Mouse (Mus musculus): ENCODE data around the gene Hoxa13.

The Hoxa13 gene

DNA sequence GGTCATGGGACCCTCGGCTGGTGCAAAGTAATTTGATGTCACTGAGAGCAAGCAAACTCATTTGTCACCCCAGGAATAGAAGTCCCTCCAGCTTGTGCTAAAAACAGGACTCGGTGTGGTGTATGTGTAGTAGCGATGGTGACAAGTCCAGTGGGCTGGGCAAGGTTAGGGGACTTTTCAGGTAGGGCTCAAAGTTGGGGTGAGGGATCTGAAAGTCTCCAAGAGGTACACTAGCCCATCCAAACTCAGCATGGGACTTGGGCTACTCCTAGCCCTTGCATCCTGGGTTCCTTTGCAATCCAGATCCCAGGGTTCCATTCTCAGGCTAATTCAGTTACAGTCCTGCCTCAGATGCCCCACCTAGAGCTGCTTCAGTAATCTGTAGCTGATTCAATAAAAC lies 8.1 kb upstream of the Hoxa13 start:
- DNase-seq = no peak

DNA sequence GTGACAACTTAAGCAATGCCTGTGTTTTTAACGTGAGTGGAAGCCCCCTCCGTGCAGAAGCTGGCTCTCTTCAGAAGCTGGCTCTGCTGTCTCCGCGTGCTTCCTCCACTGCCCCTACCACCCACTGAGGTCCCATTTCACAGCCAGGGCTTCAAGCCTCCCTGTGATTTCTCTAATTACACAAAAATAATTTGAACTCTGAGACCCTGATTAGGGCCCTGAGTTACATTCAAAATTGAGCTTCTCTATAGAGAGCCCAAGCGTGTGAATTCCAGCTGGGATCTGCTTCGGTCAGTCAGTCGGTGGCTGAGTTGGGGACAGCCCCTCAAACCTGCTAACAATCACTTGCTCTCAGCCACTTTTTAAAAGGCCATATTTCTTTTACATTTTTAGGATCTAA lies 7.7 kb upstream of the Hoxa13 start:
- no peak for DNase-seq

DNA sequence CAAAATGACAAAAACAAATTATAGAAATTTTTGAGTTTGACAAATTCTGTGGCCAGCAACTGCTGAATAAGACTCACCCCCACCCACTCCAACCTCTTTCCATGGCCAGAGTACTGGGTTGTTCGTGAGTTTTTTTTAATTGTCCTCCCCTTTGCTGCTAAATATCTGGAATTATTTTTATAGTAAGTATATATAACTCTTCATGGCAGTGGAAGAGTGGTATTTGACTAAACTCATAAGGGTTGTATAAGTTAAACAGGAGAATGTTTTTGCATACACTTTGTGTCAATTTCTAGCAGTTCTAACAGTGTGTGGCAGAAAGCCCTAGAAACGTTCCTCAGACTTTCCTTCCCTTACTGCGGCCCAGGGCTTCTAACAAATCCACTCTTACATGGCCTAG lies 7.0 kb upstream of the Hoxa13 start:
- DNase-seq = no peak

DNA sequence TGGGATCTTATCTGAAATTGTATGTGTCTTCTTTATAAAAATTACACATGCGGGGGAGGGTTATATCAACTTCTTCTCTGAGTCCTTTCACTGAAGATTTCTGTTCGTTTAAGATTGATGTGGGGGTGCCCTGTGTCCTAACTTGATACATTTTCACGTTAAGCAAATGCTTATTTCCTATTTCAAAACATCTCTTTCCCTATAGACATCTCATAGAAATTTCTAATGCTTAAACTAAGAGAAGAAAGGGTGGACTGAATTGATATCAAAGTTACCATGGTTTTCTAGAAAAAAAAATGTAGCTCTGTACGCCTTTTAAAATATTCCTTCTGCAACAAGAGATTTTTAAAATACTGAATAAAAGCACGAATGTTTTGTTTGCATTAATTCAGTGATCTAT lies 6.5 kb upstream of the Hoxa13 start:
- no peak for DNase-seq

DNA sequence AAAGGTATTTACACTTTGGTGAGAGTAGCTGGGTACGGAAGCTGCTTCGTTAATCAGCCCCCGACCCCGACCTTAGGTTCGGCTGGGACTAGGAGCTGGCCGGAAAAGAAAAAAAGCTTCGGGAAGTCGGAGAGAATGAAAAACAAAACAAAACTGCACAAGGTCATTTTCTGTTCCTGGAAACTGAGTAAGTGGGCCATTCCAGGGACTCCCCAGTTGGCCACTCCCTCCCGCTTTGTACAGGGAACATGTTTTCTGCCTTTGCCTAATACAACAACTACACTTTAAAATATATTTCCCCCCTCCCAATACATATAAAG lies 5.9 kb upstream of the Hoxa13 start:
- DNase-seq = no peak

DNA sequence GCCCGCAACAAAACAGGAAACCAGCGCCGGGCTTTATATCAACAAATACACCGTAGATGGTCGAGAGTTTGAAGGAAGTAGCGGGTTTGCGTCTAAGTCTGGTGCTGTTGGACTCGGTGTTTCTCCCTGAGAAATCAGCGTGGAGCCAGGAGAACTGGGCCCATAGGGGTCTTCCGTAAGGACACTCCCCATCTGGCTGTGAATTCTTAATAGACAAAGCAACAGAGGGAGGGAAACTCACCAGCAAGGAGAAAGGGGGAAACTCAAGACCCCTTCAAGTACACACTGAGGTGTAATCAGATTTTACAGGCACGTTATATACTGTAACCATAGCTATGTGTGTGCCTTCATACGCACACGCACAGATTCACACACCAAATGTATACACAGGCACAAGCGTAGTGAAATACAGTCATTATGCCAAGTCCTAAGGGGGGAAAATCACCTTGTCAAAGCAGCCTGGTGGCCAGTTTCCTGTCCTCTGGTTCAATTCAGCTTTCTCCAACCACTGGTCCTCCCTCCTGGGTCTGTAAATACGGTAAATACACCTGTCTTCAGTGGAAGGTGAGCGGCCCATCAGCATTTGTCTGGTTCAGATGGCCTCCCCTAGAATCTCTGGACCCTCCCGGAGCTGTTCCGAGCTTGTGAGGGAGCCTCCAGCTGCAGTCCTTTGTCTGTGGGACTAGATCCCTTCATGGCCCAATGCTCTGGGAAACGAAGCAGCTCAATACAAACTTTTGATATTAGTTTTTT lies 5.4 kb upstream of the Hoxa13 start:
- DNase-seq = no peak

DNA sequence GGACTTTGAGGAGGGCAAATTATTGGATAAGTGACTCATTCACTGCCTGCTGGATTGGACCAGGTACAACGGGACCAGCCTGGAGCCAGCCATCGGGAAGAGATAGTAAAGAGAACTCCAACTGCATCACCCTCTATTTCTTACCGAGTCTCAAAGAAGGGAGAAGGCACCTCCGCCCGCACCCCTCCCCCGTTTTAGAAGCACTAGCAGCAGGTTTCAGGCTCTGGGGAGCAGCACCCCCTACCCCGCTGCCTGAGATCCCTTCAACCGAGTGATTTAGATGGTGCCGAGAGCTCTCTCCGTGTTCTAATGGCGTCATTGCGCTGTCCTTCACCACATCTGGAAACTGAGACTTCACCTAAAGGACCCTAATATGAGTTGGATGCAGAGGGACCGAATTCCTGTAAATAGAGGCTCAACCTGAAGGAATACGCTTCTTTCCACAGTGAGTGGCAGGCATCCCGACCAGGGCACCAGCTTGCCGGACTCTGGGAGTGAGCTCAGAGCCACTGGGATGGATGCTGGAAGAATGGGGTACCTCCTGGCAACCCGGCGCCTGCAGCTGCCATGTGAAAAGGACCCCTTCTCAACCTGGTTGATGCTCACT lies 4.7 kb upstream of the Hoxa13 start:
- no peak for DNase-seq

DNA sequence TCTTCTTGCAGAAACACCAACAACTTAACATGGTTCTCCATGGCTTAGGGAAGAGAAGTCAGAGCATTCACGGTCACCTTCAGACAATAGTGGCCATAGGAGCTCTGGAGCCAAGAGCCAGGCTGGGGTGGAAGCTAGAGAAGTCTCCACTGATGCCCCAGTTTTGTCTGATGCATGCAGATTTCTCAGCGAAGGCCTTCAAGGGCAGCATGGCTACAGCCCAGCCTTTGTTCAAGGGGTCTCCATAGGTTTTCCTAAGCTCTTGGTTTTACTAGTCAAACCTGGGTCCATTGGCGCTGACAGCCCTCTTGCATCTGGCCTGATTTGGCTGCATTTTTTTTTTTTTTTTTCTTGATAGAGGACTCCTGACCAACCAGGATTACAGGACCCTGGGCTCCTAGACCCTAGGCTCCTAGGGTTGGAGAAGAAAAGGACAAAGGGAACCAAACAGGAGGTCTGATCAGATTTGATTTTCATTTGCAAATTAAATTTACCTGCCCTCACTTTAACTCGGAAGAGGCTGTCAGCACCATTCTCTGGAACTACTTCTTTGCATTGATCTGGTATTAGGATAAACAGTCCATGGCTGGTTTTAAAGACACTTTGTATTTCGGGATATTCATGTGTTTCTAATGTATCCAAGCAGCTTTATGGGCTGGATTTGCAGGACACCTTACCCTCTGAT lies 3.6 kb upstream of the Hoxa13 start:
- DNase-seq = no peak

DNA sequence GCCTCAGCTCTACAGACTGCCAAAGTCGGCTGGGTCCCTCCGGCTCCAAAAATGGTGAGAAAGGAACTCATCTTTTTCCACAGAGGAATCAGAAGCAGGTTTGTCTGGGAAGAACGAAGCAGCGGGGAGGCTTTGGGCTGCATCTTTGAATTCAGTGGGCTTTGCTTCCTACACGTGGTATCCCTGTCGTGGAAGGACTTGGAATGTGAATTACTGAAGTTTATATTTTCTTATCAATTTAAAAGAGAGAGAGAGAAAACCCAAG lies 2.6 kb upstream of the Hoxa13 start:
- no peak for DNase-seq

DNA sequence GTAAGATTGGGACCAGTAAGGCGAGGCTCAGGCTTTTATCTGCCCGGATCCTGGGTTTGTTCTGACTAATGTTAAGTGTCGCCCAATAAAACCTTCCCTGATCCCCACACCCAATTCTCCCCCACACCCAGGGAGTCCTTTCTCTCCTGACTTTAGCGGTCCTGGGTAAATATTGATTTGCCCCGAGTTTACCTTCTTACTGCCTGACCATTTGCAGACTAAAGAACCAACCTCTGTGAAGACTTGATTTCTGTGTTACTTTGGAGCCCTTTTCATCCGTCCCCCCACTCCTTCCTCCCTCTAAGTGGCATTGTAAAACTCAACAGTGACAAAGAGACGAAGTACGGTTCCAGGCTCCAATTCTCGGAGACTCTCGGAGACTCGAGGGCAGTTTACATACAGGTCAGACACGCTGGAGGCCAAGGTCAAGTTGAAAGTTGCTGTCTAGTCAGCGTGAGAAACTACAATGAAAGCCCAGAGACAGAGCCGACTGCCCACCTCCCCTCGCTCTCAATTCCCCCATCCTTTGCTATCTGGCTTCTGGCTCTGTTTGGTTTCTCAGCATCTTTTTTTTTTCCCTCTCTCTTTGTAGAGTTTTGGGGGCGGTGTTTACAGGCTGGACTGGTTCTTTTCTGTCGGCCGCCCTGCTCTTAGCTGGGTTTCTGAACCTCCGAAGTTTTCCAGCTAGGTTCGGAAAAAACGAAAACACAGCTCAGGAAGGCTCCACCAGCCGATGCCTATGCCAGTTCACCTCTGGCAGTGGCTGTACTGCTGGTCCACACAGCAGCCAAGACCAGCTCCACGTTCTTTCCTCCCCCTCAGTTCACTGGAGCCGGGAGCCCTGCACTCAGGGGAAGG lies 2.0 kb upstream of the Hoxa13 start:
- DNase-seq = no peak

DNA sequence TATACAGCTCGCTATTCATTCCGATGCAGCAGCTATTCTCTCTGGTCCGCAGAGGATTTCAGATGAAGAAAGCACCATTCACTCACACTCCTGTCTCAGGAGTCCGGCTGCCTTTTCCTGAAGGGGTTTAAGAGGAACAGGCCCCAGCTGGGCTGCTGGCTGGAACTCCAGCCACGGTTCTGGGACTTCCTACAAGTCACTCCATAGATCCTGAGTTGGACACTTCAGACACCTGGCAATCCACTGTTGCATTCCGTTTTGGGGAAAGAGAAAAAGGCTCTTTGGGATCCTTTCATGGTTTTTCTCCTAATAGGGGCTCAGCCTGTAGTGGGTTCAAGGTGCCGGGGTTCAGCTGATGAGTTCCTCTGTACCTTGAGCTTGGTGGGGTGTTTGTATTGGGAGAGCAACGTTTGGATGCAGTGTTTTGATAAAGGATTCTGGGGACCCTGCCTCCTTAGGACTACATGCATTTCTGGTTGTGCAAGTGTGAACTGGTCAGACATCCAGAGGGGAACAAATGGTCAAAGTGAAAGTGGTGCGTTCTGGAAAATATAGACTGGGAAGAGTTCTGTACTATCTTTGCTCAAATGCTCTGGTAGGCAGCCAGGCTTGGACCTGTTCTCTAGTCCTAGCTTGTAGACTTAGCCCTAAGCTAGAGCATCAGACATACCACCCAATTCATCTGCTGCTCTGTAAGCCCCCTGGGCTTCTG lies 1.2 kb upstream of the Hoxa13 start:
- no peak for DNase-seq

DNA sequence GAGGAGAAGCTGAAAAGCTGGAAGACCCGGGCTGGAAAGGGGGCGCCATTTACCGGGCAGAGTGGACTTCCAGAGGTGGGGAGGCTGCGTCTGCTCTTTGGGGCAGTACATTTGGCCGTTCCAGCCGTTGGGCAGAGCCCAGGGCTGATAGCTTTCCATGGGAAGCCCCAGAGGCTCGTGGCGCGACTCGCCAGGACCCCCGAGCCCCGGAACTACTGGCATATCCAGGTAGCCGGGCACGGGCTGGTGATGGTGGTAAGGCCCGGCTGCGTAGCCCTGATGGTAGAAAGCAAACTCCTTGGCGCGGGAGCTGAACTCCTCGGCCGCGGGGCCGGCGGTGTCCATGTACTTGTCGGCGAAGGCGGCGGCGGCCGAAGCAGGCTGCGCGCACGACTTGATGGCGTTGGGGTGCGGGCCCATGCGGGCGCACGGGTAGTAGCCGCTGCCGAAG lies 844 bp downstream of the Hoxa13 start:
- DNase-seq = no peak

DNA sequence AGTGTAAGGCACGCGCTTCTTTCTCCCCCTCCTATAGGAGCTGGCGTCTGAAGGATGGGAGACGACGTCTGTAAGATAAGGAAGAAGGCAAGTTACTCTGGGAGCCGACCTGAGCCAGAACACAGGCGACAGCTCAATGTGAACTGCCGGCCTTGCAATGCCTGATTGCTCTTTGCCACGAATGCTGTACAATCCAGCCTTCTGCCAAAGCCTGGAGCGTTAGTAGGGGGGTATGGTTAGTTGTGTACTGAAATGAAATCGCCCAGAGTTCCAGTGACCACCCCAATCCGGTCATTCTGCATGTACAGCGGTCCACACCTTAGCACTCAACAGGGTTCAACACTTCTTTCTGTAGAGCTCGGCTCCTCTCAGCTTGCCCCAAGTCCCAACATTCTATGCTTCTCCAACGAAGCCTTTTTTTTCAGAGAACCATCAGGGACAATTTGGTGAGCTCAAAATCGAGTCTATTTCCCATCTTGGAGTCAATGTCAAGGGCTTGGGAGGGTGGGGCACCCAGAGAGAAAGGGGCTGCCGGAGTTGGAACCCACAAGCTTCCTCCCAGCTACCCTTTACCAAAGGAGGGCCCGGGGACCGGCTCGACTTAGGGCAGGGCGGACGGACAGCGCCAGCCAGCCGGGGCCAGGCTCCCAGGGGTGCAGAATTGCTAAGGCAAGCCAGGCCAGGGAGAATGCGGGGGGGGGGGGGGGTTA lies 1.4 kb downstream of the Hoxa13 start:
- no peak for DNase-seq

DNA sequence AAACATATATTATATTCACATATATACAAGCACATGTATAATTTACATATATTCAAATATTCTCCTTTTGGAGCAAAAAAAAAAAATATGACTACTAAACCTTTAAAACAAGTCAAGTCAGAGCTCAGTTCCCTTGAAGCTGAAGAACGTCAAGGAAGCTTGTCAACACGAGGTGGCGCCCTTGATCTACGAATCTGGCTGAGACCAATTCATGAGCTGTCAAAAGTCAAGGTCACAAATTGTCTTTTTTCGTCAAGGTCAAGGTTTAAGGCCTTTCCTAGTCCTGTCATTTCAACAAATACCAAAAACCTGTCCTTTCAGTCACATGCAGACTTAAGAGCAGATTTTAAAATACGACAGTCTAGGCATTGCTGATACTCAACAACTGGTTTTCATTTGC lies 3.7 kb downstream of the Hoxa13 start:
- peak; percentile 70 for DNase-seq

DNA sequence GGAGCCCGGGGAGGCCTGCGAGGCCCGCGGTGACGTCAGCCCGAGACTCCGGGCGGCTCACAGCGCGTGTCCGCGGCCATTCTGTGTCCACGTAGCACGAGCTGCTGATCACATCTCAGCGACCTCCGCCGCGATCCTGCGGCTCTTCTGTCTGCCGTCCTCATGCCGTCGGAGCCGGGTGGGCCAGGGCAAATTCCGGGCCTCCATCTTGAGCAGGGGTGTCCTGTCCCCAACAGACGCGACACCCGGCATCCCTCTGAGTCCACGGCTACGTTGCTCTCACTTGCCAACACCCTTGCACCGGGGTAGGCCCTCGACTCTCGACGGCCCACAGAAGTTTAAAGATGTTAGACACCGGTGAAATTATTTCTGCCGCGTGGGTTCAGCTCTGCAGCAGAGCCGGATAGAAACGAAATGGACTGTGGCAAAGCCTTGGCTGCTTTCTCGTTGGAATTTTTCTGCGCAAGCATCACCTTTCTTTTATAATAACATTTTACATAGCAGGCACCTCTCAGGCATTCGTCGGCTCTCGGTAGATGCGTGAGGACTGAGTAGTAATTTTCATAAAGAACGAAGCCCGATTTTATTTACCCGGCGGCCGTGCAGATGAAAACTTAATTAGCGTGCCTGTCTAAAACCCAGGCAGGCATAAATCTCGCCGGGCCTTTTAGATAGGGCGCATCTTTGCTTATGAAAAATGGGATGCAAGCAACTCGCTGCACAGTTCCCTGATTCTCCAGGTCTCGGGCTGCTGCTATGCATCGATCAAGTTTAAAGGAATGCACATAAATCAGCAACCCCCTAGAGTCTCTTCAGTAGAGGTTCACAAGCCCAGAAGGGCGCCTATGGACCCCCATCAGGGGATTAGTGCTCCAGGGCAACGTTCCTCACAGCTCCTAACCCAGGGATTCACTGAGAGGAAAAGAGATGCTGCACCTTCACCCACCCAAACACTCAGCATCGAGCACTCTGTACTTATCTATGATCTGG lies 6.9 kb downstream of the Hoxa13 start:
- DNase-seq = no peak

DNA sequence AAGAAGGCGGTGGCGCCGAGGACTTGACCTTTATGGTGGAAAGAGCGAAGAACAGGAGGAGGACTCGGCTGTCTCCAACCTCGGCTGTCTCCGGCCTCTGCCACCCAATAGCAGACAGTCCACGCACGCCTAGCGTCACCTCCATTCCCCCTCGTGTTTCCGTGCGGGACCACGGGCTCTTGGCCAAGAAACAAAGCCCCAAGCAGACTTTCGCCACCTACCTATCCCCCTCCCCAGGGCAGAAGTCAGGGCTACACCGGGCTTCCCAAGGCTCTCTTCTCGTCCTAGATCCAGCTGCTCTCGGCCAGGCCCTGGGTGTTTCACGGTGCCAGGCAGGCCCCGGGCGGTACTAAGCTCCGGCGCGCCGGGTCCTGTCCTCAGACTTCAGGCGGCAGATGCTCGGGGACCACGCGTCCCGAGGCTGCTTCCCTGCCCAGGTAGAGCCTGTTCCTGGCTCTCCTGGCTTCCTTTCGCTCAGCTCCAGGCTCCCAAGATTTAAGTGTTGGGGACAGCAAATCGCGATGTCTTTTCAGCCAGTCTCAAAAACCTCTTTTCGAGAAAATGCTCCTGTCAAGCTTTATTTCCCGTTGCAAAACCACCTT lies 7.8 kb downstream of the Hoxa13 start:
- no peak for DNase-seq

DNA sequence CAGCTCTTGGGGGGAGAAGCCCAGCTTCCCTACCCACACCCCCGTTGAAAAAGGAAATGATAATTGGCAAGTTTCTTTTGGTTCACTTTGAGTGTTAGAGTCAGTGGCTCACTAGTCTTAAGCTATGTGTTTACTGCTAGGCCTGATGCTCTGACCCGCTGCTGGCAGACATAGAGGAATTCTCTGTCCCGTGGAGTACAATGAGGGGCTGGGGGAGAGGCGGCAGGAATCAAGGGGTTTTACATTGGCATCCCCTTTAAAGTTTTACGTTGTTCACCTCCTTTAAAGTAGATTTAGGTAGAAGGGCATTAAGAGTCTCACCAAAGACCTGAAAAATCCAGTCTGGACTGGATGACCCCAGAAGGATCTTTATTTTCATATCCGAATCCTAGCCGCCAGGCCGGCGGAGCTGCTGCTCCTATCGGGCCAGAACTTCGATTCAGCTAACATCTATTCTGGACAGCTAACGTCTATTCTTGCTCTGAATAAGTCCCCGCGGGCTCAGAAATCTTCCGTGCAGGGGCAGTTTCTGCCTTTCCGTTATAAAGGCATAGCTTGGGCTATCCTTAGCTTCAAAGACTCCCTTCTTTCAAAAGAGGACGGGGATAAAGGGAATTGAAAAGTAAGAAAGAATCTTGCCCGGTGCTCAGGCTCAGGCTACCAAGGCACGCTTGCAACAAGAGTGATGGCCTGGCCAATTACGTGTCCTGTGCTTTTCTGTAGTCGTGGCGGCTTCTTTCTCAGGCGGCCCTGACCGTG lies 8.5 kb downstream of the Hoxa13 start:
- DNase-seq = no peak

DNA sequence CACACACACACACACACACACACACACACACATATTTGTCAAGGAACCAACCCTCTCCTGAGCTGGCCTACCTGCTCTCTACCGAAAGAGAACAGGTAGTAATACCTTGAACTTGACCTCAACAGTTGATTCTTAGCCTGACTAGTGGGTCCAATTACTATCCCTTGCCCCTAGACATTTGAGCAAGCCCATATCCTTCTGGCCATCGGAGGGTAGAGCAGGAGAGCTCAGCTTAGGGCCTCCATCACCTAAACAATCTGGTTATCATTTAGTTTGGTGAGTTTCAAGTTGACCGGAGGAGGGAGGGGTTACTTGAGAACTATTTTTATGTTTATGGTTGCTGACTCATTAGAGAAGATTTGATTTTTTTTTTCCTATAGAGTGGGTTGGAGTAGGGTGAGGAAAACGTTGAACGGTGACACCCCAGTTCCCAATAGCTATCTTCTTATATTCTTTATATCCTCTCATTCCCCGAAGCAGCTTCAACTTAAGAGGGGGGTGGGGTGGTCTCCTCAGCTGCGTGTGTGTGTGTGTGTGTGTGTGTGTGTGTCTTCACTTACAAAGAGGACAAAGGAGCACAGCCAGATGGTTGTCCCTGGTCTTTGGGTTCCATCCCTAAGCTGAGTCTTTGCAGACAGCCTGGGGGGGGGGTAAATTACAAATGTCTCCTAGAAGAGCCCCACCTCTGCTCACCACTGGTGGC lies 9.4 kb downstream of the Hoxa13 start:
- DNase-seq = no peak

DNA sequence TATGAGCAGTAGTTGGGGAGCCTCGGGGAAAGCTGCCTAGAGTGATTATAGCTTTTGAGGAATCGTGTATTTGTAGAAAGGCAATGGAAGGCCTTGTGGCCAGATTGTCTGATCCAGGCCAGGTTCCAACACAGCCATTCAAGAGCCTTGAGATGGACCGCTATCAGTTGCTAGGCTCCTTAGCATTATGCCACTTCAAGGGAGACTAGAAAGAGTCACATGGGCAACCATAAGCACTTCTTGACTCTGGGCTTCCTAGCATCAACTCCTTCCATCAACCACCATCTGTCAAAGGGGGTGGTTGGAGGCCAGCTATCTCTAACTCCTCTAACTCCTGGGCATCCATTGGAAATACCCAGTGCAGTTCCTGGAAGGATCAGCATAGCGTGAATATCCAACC lies 10.9 kb downstream of the Hoxa13 start:
- DNase-seq = no peak
